Mouse (Mus musculus) ES-Bruce4 (cell line): Measurements from ENCODE around the gene Ppp1r12a. TPM values are rescaled to one million over a fixed set of nuclear protein-coding genes. Genes with fewer than 3 reads are reported as not detected.
A peak's percentile ranks its signal among the peaks of the same experiment; 100 is the strongest.

Source experiments
- H3K27ac ChIP-seq: 2 replicates; pipeline ENCODE4 v1.5.1; 2012; ENCODE audit warnings: low read length, inconsistent platforms; ENCODE audit not compliant: insufficient read depth
- H3K27me3 ChIP-seq: 2 replicates; pipeline ENCODE4 v1.6.1; 2012; ENCODE audit warnings: mild to moderate bottlenecking, low read length, inconsistent platforms; ENCODE audit not compliant: control insufficient read depth, poor library complexity, insufficient read depth, severe bottlenecking
- H3K36me3 ChIP-seq: 2 replicates; pipeline ENCODE4 v1.6.1; 2012; ENCODE audit warnings: inconsistent platforms, mild to moderate bottlenecking, low read length, moderate library complexity; ENCODE audit not compliant: control insufficient read depth, poor library complexity, insufficient read depth, severe bottlenecking
- H3K4me1 ChIP-seq: one replicate; pipeline ENCODE4 v1.8.1; 2011; ENCODE audit warnings: low read length; ENCODE audit not compliant: control insufficient read depth, insufficient read depth
- H3K4me3 ChIP-seq: 2 replicates; pipeline ENCODE4 v1.5.1; 2011; ENCODE audit warnings: low read depth, mild to moderate bottlenecking, low read length
- H3K9ac ChIP-seq: 2 replicates; pipeline ENCODE4 v1.6.1; 2012; ENCODE audit warnings: low read depth, mild to moderate bottlenecking, inconsistent platforms; ENCODE audit not compliant: poor library complexity, severe bottlenecking
- H3K9me3 ChIP-seq: replicated peaks from 2 replicates; pipeline ENCODE4 v1.6.1; 2012; ENCODE audit warnings: mild to moderate bottlenecking, low read length, inconsistent platforms; ENCODE audit not compliant: control insufficient read depth, poor library complexity, insufficient read depth, severe bottlenecking
- CTCF ChIP-seq: IDR thresholded peaks from one replicate; pipeline ENCODE4 v1.8.1; 2011; ENCODE audit warnings: low read depth, low read length
- EP300 ChIP-seq: IDR thresholded peaks from 2 replicates; pipeline ENCODE4 v1.6.1; 2011; ENCODE audit warnings: low read depth, low read length; ENCODE audit not compliant: insufficient read depth
- POLR2A ChIP-seq: IDR thresholded peaks from one replicate; pipeline ENCODE4 v1.8.1; 2011; ENCODE audit warnings: low read length; ENCODE audit not compliant: insufficient read depth
- polyA plus RNA-seq: library from polyadenylated mRNA; stranded (reverse); fragments of >200 nt; gene quantifications from 2 replicates; pipeline ENCODE4 v1.2.4, GENCODE M21; 2011; ENCODE audit warnings: low read depth; ENCODE audit not compliant: missing spikeins, insufficient read depth, insufficient read length

Ppp1r12a gene
- polyA plus RNA-seq, 1 experiment, result 170 TPM

DNA sequence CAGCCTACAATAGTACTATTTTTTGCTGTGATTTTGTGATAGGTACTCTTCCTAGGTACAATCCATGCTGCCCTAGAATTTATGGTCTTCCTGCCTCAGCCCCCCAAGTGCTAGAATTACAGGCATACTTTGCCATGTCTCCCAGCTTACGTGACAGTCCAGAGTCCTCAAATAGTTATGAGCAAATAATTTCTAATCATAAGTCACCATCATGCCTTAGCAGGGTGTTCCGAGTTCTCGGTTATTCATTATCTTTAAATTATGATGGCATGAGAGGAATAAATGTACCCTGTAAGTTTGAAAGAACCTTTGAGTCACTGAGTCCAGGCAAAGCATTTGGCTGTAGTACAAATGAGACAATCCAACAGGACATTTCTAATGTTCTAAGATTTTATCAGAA, 5.9 kb upstream of the Ppp1r12a start:
- no peaks in the 10 kb centered on the region; the same call in 1 of the 2 replicates for H3K27me3 ChIP-seq
- no peak overlapping the region for H3K9ac ChIP-seq
- H3K4me1 ChIP-seq, result no peaks in the 10 kb centered on the region
- no peak overlapping the region for H3K4me3 ChIP-seq
- no peak for TF ChIP-seq POLR2A
- TF ChIP-seq CTCF, result no peak
- no peak for TF ChIP-seq EP300
- H3K36me3 ChIP-seq, result no peaks in the 10 kb centered on the region
- H3K27ac ChIP-seq, result no peak overlapping the region
- no peaks in the 10 kb centered on the region for H3K9me3 ChIP-seq

DNA sequence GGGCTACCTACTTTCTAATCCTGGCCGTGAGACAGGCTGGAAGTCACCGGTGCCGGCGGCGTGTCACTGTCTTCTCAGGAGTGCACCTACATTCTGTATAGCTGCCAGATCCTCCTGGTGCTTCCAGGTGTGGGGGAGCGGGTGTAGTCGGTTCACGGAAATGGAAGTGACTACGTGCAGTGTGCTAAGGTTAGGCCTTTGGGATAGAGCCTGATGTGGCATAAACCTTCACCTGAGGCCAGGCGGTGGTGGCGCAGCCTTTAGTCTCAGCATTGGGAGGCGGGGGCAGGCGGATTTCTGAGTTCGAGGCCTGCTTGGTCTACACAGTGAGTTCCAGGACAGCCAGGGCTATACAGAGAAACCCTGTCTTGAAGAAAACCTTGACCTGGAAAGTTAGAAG, 3.0 kb upstream of the Ppp1r12a start:
- no peak for TF ChIP-seq CTCF
- no peak for TF ChIP-seq POLR2A
- TF ChIP-seq EP300, result no peak

DNA sequence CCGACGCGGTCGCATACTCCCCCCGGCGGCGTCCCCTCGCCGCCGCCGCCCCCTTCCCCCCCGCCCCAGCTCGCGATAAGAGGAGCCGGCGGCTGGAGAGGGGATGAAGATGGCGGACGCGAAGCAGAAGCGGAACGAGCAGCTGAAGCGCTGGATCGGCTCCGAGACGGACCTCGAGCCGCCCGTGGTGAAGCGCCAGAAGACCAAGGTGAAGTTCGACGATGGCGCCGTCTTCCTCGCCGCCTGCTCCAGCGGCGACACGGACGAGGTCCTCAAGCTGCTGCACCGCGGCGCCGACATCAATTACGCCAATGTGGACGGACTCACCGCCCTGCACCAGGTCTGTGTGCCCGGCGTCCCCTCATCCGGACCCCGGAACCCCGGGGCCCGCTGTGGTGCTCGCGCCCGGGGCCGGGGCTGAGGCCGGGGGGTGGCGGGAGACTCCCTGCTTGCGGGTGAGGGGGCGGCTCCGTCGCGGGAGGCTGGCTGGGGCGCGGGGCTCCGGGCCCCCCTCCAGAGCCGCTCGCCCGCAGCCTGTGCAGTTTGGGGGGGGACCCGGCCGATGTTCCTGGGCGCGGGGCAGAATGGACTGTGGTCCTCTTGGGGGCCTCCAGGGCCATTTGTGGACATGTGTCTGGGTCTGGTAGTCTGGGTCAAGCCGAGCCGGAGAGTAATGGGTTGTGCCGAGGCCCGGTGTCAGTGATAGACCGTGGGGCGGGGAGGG, 466 bp downstream of the Ppp1r12a start:
- Histone ChIP-seq H3K27ac (peak overlapping the region; percentile 8; the same call in 1 of the 2 replicates), H3K27me3 (no peaks in the 10 kb centered on the region), H3K36me3 (no peaks in the 10 kb centered on the region), H3K9me3 (no peaks in the 10 kb centered on the region), H3K4me3 (peak overlapping the region; percentile 74), H3K4me1 (no peaks in the 10 kb centered on the region), H3K9ac (peak overlapping the region; percentile 99)
- TF ChIP-seq CTCF, result no peak
- no peak for TF ChIP-seq EP300
- no peak for TF ChIP-seq POLR2A

More for the DNA sequence above, 3.0 kb upstream of the Ppp1r12a start:
- Histone ChIP-seq H3K27me3 (no peaks in the 10 kb centered on the region), H3K4me3 (peak overlapping the region; percentile 31), H3K36me3 (no peaks in the 10 kb centered on the region), H3K4me1 (no peaks in the 10 kb centered on the region), H3K9me3 (no peaks in the 10 kb centered on the region), H3K9ac (no peak overlapping the region; the same call in 1 of the 2 replicates), H3K27ac (no peak overlapping the region)

DNA sequence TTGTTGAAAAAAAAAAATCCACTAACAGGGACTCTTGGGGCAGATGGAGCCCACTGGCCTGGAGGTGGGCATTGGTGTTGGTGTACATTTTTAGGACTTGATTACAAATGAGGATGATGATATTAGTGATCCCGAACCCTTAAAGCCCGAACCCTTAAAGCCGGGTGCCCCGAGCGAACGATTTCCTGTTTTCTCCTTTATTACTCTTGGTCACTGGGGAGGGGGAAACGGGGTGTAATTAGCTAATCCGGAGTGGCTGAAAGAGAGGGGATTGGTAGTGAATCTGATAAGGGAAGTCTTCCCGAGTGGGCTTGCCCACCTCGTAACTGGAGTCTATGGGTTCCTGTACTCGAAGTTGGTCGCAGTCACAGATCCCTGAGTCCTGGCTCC, 1.0 kb downstream of the Ppp1r12a start:
- Histone ChIP-seq H3K27me3 (no peaks in the 10 kb centered on the region), H3K4me3 (peak overlapping the region; percentile 74), H3K9me3 (no peaks in the 10 kb centered on the region), H3K4me1 (no peaks in the 10 kb centered on the region), H3K9ac (peak overlapping the region; percentile 99), H3K27ac (no peak overlapping the region), H3K36me3 (no peaks in the 10 kb centered on the region)
- TF ChIP-seq EP300 (no peak), POLR2A (no peak), CTCF (no peak)

DNA sequence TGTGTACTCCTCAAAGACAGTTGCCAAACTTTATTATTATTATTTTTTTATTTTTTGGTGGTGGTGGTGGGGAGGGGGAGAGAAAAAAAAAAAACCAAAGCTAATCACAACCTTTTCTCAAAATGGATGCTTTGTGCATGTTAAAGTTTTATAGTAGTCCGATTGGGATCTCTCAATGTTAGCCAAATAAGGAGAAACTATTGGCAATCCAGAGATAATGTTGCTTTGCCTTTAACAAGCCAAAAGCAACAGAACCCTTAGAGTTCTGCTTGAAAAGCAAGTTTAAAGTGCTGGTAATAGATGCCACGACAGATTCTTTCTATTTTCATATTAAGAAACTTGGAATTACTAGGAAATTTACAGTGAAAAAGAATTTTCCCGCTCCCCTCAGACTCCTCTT, 1.5 kb downstream of the Ppp1r12a start:
- Histone ChIP-seq H3K27me3 (no peaks in the 10 kb centered on the region), H3K27ac (no peak overlapping the region), H3K4me3 (peak overlapping the region; percentile 74), H3K36me3 (no peaks in the 10 kb centered on the region), H3K9me3 (no peaks in the 10 kb centered on the region), H3K9ac (peak overlapping the region; percentile 99), H3K4me1 (no peaks in the 10 kb centered on the region)
- TF ChIP-seq POLR2A, result no peak
- TF ChIP-seq EP300, result no peak
- TF ChIP-seq CTCF, result no peak

DNA sequence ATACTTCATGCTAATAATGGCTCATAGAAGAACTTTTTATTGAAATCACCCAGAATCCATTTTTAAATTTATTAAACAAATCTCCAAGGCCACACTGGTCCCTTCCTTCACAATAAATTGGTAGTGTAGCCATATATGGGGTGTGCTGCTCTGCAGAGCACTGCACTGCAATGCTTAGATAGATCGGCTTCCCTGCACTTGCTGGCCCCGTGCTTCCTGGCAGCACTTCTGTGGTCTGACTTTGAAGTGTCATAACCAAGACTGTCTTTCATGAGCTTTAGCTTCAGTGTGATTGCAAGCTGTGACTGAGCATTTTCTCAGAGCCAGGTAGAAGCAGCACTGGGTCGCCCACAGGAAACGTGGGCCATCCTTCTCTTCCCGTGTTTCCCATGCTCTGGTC, 5.8 kb downstream of the Ppp1r12a start:
- no peak for TF ChIP-seq EP300
- no peak for TF ChIP-seq POLR2A
- no peak for TF ChIP-seq CTCF
- Histone ChIP-seq H3K9me3 (no peaks in the 10 kb centered on the region), H3K36me3 (no peaks in the 10 kb centered on the region; the same call in 1 of the 2 replicates), H3K27me3 (no peaks in the 10 kb centered on the region), H3K9ac (no peak overlapping the region), H3K4me3 (no peak overlapping the region), H3K27ac (no peak overlapping the region), H3K4me1 (no peaks in the 10 kb centered on the region)
